Mouse (Mus musculus) embryo, embryonic 10 days (tissue): Measurements from ENCODE around the gene Wipf3.

Source experiments
- DNase-seq: peaks from one replicate; pipeline ENCODE4 v3.0.0-alpha.2; 2015; ENCODE audit warnings: low spot score

Gene Wipf3

DNA sequence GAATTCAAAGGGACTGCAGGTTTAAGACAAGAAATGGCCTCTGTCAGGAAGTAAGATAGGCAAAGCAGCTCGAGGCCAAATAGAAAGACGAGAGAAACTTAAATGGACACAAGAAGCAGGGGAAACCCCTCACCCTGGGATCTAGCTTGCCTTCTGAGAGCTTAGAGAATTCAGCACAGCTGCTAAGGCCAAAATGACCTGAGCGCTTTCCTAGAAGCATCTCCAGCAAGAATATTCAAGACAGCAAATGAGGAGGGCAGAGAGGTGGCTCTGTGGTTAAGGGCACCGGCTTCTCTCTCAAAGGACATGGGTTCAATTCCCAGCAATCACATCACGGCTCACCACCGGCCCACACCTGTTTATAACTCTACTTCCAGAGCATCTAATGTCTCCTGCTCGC is 107.7 kb downstream of the Wipf3 start:
- no peak for DNase-seq

DNA sequence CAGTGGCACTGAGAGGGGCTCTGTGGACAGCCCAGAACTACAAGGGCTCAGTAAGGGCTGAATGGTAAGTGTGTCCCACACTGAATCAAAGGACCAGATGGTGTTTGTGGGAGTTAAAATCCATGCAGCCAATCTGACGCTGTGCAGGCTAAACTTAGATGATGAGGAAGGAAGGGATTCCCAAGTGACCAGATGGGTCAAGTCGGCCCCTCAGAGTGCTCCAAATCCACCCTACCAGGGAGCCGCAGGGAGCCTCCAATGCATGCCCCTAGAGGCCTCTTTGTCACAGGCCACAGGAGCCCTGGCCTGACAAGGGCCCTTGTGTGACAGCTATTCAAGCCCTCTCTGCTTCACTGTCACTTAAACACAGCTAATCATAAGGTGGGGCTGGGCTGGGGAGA is 109.4 kb downstream of the Wipf3 start:
- peak; percentile 51 for DNase-seq

DNA sequence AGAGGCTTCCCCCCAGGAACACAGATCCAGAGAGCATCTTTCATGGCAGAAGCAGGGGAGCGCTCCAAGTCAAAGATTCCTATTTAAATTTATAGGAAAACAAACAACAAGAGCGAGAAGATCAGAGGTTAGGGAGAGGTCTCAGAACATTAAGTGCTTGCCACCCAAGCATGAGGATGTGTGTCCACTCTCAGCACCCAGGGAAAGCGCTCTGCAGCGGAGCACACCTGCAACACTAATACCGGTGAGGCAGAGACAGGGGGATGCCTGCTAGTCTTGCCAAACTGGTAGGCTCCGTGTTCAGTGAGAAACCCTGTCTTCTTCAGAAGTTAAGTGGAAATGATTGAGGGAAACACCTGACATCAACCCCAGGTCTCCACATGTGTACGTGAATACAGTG is 110.0 kb downstream of the Wipf3 start:
- DNase-seq = no peak

DNA sequence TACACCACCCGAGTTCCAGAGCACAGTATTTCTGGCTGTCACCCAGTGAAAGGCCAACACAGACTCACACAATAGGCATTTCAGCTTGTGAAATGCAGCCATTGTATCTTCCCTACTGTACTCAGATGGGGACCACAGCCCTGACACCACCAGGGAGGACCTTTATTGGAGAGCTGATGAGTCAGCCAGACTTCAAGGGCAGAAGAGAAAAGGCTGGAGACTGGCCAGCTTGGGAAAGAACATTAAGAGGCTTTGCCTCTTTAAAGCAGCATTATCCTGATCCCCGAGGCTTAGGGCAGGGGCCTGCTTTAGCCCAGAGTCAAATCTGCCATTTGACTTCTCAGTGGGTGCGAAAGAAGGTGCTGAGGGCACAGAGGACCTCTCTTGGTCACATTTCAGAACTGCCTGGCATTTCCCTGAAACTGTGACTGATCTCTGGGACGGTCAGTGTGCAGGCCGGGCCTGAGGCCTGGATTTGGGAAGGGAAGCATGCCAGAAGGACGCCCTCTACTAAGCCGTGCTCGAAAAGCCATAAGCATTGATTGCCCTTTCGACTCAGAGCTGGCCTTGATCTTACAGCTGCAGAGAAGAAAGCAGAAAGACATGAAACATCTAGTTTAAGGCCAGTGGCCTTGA is 111.0 kb downstream of the Wipf3 start:
- no peak for DNase-seq

DNA sequence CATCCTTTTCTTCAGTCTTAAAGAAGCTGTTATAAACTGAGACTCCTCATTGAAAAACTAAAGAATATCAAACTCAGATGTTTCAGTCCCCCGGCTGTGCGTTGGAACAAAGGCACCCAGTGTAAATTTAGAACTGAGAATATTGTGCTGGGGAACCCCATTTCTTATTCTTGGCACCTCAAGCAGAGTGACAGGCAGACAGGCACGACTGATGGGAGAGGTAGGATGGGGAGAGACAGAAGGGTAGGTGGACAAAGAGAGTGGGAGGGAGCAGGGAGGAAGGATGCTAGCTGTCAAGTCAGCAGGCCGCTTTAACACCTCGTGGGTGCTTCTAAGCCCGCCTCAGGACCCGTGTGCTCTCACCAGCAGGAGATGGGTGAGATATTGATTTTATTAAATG is 113.4 kb downstream of the Wipf3 start:
- no peak for DNase-seq

DNA sequence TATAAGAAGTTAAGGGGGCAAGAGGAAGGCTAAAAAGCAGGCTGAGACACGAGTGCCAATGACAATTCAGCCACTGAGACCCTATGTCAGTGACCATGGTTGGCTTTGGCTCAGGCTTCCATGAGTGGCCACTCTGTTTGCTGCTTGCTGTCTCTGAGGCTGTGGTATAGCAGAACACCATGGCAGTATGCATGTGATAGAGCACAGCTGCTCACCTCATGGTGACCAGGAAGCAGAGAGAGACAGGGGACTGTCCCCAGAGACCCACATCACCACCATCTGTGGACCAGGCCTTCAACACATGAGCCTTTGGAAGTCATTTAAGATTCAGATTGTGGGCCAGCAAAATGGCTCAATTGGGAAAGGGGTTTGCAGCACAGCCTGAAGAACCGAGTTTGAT is 114.2 kb downstream of the Wipf3 start:
- no peak for DNase-seq

DNA sequence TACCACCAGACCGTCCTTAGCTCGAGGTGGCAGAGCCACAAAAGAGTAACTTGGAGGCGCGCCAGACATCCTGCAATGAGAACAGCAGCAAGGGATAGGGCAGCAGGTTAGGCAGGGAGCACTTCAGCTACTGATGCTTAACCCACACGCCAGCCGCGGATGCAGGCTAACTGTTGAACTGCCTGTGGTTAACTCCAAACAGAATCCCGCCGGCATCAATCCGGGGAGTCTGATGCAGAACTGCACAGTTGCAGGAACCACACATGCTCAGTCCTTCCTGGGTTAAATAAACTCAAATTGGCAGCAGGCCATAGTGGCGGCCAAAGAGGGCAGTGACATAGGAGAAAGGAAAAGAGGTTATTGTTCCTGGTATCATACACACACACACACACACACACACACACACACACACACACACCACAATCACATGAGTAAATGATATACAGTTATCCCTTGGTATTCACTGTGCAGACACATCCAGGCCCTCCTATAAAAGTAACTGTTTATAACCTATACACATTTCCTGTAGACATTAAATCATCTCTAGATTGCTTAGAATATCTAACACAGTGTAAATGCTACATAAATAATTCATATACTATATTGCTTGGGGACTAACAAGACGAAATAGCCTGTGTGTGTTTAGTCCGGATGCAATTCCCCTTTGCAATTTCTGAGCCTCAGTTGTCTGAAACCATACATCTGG is 119.1 kb downstream of the Wipf3 start:
- DNase-seq = no peak

DNA sequence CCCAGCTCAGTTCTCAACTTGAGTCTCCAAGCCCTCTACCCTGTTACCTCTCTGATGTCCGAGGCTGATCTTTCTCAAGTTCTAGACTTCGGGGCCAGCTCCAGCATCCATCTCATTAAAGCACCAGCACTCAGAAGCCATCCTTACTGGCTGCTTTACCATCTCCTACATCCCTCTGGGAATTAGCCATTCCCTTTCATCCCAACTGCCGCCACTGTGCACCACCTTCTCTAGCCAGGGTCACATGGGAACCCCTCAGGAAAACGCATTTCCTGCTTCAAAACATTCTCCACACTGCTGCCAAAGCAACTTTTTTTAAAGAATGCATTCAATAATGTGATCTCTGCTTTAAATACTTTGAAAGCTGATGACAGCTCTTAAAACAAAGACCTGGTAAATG is 119.9 kb downstream of the Wipf3 start:
- DNase-seq = no peak

DNA sequence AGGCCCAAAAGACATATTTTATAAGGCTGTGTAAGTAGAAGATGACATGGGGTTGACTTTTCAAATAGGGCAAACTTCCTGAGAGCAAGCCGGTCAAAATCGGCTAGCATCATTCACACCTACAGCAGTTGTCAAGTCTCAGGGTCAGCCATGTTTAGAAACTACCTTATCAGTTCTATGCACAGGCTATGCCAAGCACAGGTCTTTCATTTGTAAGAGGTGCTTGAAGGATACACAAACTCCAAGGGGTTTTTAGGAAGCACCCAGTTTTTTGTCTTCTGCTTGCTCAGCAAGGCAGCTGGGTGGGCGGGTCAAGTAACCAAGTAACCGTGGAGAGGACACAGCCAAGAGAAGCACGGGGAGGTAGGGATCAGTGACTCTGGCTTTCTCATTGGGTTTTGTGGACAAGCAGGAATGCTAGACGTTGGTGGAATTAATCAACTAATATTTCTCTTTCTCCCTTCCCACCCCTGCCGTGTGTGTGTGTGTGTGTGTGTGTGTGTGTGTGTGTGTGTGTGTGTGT is 121.5 kb downstream of the Wipf3 start:
- DNase-seq = no peak

DNA sequence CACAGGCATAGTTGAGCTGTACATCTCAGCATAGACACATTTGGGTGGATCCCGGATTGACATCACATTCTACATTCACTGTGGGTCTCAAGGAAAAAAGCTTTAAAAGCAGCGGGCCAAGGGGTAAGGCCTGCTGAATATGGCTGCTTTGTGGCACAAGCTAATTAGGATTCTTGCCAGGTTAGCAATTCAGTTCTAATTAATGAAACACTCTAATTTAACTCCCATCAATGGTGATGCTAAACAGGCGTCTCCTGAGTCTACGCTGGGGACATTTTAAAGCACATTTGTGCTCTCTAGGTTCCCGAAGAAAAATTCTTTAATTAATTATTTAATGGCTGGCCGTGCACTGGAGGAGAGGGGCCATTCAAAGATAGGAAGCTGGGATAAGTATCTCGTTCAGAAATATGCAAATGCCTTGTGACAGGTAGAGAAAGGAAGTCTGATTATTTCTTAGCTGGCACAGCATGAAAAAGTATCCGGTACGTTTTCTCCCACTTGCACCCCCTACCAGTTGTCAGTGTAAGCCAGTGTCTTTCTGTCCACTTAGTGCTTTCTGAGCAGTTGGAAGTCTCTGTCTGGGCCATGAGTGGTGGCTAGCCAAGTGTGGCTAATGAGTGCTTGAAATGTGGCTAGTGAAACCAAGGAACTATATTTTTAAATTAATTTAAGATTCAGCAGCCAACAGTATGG is 123.5 kb downstream of the Wipf3 start:
- no peak for DNase-seq
